Mouse (Mus musculus) right cerebral cortex, postnatal 25 days (tissue): ENCODE measurements around the gene Fga.

Experiments
- DNase-seq: peaks from one replicate; pipeline ENCODE4 v3.0.0; 2022

Fga gene

DNA sequence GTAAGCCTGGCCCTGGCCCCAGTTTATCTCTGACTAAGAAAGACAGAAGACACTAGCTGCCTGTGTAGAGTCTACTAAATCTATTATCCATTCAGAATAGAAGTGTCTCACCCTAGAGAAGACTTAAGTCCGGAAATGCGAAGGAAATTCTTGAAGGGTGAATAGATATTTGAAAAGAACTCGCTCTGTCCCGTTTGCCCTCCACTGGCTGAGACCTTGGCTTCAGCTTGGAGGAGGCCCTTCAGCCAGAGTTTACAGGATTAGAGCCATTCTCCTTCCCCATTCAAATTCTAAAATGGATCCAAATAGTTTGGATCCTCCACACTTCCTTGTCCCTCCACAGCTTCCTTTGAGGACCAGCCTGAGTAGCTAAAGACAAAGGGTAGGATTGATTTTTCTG, 4.5 kb downstream of the Fga start:
- DNase-seq, result no peak

DNA sequence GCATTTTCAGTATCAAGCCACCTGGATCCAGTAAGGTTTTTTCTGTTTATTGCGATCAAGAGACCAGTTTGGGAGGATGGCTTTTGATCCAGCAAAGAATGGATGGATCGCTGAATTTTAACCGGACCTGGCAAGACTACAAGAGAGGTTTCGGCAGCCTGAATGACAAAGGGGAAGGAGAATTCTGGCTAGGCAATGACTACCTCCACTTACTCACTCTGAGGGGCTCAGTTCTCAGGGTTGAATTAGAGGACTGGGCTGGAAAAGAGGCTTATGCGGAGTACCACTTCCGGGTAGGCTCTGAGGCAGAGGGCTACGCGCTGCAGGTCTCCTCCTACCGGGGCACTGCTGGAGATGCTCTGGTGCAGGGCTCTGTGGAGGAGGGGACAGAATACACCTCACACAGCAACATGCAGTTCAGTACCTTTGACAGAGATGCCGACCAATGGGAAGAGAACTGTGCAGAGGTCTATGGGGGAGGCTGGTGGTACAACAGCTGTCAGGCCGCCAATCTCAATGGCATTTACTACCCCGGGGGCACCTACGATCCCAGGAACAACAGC, 7.0 kb downstream of the Fga start:
- no peak for DNase-seq

- no peak for DNase-seq
Observed at GRCm38 (mm10) chr3:83033801-83034200, 7.9 kb downstream of the Fga start.

DNA sequence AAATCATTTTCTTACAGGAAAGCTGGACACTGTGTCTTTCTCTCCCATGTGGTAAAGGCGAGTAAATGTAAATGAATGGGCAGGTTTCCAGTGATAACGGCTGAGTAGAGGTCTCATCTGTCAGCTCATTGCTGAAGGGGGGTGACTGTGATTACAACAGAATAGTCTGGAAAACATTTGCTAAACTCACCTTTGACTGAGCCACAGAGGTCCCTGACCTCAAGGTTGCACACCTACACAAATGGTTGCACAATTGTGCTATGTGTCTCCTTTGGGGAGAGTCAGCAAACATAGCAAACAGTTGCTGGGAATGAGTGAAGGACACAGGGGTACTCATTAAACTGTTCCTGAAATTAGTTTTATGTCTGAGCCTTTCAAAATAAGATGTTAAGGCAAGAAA, 13.0 kb downstream of the Fga start:
- DNase-seq, result no peak

DNA sequence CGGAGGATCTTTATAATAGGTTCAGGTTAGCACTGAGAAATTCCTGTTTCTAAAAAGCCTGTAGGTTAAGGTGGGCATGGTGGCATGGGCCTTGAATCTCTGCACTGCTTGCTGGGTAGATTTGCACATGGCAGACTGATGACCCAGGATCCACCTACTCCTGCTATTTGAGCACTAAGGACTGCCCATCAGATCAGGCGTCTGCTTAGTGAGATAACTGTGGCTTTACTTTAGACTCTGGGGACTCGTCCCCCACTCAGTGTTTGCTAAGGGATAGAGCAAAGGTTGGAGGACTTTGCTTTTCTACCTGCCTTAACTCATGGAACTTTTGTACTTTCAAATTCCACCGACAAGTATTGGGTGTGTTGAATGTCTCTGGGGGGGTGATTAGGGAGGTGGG, 13.8 kb downstream of the Fga start:
- no peak for DNase-seq

DNA sequence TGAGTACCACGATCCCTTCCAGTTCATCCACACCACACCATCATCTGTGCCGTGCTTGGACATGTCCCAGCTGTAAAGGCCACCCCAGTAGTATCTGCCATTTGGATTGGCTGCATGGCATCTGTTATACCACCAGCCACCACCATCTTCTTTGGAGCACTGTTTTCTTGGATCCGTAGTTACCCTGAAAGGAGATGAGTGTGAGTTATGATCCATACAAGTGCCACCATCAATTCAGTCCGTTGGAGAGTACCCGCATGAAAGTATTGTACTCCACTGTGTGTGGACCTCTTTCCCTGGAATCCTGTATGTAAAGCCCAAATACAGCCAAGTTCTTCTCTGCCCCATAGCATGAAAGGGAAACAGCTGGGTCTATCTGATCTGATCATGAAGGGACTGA, 16.6 kb downstream of the Fga start:
- DNase-seq, result no peak

DNA sequence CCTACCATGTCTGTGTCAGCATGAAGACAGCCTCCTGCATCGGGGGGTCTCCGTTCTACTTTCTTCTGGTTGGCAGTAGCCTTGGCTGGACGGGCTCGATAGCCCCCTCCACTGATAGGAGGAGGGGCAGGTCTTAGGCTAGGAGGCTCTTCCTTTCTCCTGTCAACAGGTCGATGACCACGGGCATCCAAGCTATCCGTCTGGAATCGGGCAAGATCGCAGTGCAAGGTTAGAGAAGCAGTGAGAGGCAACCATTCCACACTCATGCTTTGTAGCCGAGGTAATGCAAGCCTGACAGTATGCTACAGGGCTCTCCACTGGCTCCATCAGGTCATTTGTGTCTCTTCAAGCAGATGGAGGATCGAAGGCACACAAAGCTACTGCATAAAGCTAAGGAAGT, 20.8 kb downstream of the Fga start:
- DNase-seq, result no peak

GRCm38 (mm10) chr3:83049680-83050079, 23.8 kb downstream of the Fga start, which contains the start of gene Fgb:
Fgb (minus strand) TSS chr3:83049863.
- no peak for DNase-seq

GRCm38 (mm10) chr3:83050661-83051060, 24.8 kb downstream of the Fga start:
- no peak for DNase-seq

DNA sequence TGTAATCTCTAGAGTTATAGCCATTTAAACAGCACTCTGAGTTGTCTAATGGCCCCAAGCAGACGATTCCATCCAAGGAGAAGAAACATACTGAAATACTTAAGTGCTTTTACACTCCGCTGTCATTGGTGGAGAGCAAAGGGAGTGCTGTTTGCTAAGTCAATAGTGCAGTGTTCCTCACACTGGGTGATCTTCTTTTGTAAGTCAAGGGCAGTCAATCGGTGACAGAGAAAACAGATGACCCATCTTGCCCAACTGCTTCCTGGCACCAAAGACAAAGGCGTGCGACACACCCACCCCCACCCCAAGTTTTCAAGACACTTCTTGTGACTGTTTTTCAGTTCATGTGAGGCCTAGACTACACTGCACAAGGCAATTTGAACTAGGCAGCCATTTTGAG, 26.2 kb downstream of the Fga start:
- no peak for DNase-seq

GRCm38 (mm10) chr3:83053126-83053525, 27.2 kb downstream of the Fga start:
- DNase-seq, result no peak

GRCm38 (mm10) chr3:83053758-83054157, 27.9 kb downstream of the Fga start:
- no peak for DNase-seq

DNA sequence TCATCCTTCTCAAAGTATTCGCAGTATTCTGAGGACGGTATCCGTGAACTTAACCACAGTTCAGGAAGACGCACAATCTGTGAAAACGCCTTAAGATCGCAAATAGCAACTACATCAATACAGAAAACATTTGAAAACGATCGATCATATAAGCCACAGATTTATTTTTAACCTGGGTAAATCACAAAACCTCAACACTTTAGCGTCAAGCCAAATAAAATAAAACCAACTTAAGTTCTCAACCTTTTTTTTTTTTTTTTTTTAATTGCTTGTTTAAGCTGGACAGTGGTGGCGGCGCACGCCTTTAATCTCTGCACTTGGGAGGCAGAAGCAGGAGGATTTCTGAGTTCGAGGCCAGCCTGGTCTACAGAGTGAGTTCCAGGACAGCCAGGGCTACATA, 28.9 kb downstream of the Fga start:
- DNase-seq, result no peak

- peak; percentile 98 for DNase-seq
Observed at GRCm38 (mm10) chr3:83055281-83056038, 29.6 kb downstream of the Fga start, which contains the start of gene Plrg1. Plrg1 (plus strand) TSS chr3:83055522.

DNA sequence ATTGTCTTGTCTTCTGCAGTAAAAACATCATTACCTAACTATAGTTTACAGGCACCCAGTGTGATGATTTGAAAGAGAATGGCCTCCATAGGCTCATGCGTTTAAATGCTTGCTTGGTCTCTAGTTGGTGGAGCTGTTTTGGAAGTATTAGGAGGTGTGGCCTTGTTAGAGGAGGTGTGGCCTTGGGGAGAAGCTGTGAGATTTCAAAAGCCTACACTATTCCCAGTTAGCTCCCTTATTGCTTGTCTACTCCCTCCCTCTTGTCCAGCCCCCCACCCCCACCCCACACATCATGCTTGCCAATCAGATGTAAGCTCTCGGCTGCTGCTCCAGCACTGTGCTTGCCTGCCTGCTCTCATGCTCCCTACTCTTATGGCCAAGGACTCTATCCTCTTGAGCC, 31.2 kb downstream of the Fga start:
- no peak for DNase-seq

DNA sequence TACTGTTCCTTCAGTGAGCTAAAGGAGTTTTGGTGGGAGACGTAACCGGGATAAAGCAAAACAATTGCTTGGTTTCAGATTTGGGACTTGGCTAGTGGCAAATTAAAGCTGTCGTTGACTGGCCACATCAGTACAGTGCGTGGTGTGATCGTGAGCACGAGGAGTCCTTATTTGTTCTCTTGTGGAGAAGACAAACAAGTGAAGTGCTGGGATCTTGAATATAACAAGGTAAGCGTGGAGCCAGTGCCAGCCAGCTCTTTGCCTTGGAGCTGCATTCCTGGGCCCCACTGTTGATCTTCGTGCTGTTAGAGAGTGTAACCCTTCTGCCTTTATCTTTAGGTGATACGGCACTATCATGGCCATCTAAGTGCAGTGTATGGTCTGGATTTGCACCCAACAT, 42.0 kb downstream of the Fga start:
- DNase-seq, result no peak

- DNase-seq, result no peak
Observed at GRCm38 (mm10) chr3:83068869-83069268, 43.0 kb downstream of the Fga start.

DNA sequence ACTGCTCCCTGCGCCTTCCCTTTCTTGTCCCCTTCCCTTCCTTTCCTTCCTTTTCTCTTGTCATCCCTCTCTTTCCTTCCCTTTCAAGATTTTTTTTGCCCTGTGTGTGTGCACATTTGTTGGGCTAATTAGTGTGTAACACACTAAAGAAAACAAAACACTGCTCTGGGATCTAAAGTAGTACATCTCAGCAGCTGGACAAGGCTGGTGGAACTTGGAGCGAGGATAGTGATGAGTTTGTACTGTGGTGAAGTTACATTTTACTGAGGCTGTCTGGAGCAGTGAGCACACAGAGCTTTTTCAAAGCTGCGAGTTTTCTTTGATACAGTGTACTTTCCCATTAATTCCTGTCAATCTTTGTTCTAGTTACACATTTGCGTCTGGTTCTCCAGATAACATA, 44.4 kb downstream of the Fga start:
- DNase-seq, result no peak

- no peak for DNase-seq
Observed at GRCm38 (mm10) chr3:83076563-83076962, 50.7 kb downstream of the Fga start.

- peak; percentile 17 for DNase-seq
Observed at GRCm38 (mm10) chr3:83080567-83081055, 54.7 kb downstream of the Fga start.
